Mouse (Mus musculus): Measurements from ENCODE around the gene Hmgb1.

DNA sequence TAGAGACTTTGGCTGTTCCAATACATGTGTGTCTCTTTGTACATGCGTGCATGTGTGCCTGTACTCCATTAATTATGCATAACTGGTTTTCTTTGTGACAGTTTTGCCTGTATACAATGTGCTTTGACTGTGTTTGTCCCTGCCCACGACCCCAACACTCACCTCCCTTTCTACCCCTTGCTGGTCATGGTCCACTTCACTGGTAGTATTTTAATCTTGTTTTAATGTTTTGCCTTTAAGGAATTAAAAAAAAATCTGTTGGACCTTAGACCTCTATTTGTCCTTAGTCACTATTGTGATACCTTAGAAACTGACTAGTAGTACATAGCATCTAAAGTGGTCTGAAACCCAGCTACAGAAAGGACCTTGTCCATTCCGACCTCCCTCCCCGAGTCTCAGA lies 26.8 kb upstream of the Hmgb1 start:
- TF ChIP-seq CTCF (IDR thresholded peaks at IDR 0.05; ENCODE audit: borderline replicate concordance, extremely low read depth, insufficient read depth, insufficient read length) (no peak), POLR2A (IDR thresholded peaks at IDR 0.05; ENCODE audit: borderline replicate concordance, extremely low read depth, insufficient read depth, insufficient read length, poor library complexity, severe bottlenecking) (no peak)
